In genomic region chr16:32713556-32713955, GRCm38 (mm10) we compare ENCODE assay signal across 35 mouse cellular contexts. TPM values are rescaled to one million over a fixed set of nuclear protein-coding genes. Genes with fewer than 3 reads are reported as not detected.
DNase-seq lines count a peak whose midpoint lies in the region; ATAC-seq lines count a peak whose summit lies in the region.
"Had no signal": no experiment of that assay in that cellular context is flagged by ENCODE, and none has a peak within 500 bp of the region (broad histone marks: within the 10 kb centered on the region; RNA-seq: fewer than 3 reads in every experiment).

No protein-coding gene starts in this region.

- no peaks in the 10 kb centered on the region for H3K36me3 ChIP-seq in heart, embryonic 15.5 days
- no peaks in the 10 kb centered on the region for H3K36me3 ChIP-seq in midbrain, embryonic 11.5 days (ENCODE audit: control insufficient read depth, insufficient read depth, low read length)
- H3K36me3 ChIP-seq in midbrain, embryonic 15.5 days (replicated peaks): no peaks in the 10 kb centered on the region
- H3K36me3 ChIP-seq: embryonic facial prominence, embryonic 10.5 days; embryonic facial prominence, embryonic 15.5 days; forebrain, embryonic 12.5 days; hindbrain, embryonic 10.5 days; hindbrain, embryonic 15.5 days; kidney, embryonic 15.5 days; neural tube, embryonic 15.5 days; stomach, embryonic 15.5 days had no signal

- peak overlapping the region; percentile 8; the same call in 1 of the 2 replicates for H3K27ac ChIP-seq in heart, embryonic 15.5 days
- H3K27ac ChIP-seq in midbrain, embryonic 11.5 days (ENCODE audit: low read depth, low read length): no peak overlapping the region
- no peak overlapping the region for H3K27ac ChIP-seq in midbrain, embryonic 15.5 days
- H3K27ac ChIP-seq: embryonic facial prominence, embryonic 10.5 days; embryonic facial prominence, embryonic 15.5 days; forebrain, embryonic 12.5 days; hindbrain, embryonic 10.5 days; hindbrain, embryonic 15.5 days; kidney, embryonic 15.5 days; liver, embryonic 14.5 days; macrophage; neural tube, embryonic 15.5 days; stomach, embryonic 15.5 days had no signal

- no peak for ATAC-seq in heart, embryonic 15.5 days (replicated peaks; ENCODE audit: insufficient number of reproducible peaks, insufficient read depth, low FRiP score, low read depth)
- ATAC-seq in midbrain, embryonic 11.5 days (ENCODE audit: low FRiP score): no peak
- ATAC-seq in midbrain, embryonic 15.5 days (replicated peaks): no peak
- ATAC-seq: activated CD4-positive, CD25-positive, alpha-beta regulatory T cell, adult 4 months; CD4-positive, CD25-positive, alpha-beta regulatory T cell, adult 4 months; forebrain, postnatal 0 days had no signal

- H3K4me3 ChIP-seq in heart, embryonic 15.5 days: no peak overlapping the region
- no peak overlapping the region for H3K4me3 ChIP-seq in midbrain, embryonic 11.5 days (ENCODE audit: low read depth, low read length)
- no peak overlapping the region for H3K4me3 ChIP-seq in midbrain, embryonic 15.5 days
- H3K4me3 ChIP-seq: embryonic facial prominence, embryonic 10.5 days; embryonic facial prominence, embryonic 15.5 days; forebrain, embryonic 12.5 days; hindbrain, embryonic 10.5 days; hindbrain, embryonic 15.5 days; kidney, embryonic 15.5 days; neural tube, embryonic 15.5 days; stomach, embryonic 15.5 days had no signal

- intact Hi-C loops in heart, postnatal 14 days (cut with DNase I): no loop called here

- no peak overlapping the region for H3K4me2 ChIP-seq in heart, embryonic 15.5 days
- H3K4me2 ChIP-seq in midbrain, embryonic 11.5 days: no peak overlapping the region
- H3K4me2 ChIP-seq in midbrain, embryonic 15.5 days: no peak overlapping the region
- H3K4me2 ChIP-seq: embryonic facial prominence, embryonic 15.5 days; forebrain, embryonic 12.5 days; hindbrain, embryonic 15.5 days; kidney, embryonic 15.5 days; neural tube, embryonic 15.5 days; stomach, embryonic 15.5 days had no signal

- peak; percentile 28 to 44 for DNase-seq in heart, adult 18-20 months
- no peak for DNase-seq in heart, adult 11 months
- DNase-seq in heart, postnatal 14 days: no peak
- peak; percentile 70 for DNase-seq in midbrain, embryonic 11.5 days (ENCODE audit: low spot score, missing footprints)
- DNase-seq in adipocyte (ENCODE audit: low spot score): no peak
- DNase-seq: adrenal gland, adult 8-10 months; cerebellum, adult 2 months; cerebellum, postnatal 25 days; forebrain, postnatal 0 days; gastrocnemius, postnatal 36 days; kidney, adult 18-20 months; kidney, postnatal 36 days; layer of hippocampus, postnatal 36 days; left cerebral cortex, postnatal 4 days; lung, adult 2 months; lung, postnatal 10 days; midbrain, embryonic 14.5 days; retina, postnatal 1 day; right cerebral cortex, postnatal 14 days had no signal

- 41% methylated on average over 6 of the region's 6 CpGs for WGBS in heart, embryonic 15.5 days
- 85% methylated on average over 6 of the region's 6 CpGs for WGBS in midbrain, embryonic 11.5 days
- 60% methylated on average over 6 of the region's 6 CpGs for WGBS in midbrain, embryonic 15.5 days

- H3K9ac ChIP-seq in heart, embryonic 15.5 days: no peak overlapping the region
- H3K9ac ChIP-seq in midbrain, embryonic 11.5 days (ENCODE audit: low read length): no peak overlapping the region
- H3K9ac ChIP-seq in midbrain, embryonic 15.5 days: no peak overlapping the region
- H3K9ac ChIP-seq: embryonic facial prominence, embryonic 15.5 days; forebrain, embryonic 12.5 days; forebrain, postnatal 0 days; hindbrain, embryonic 15.5 days; kidney, embryonic 15.5 days; liver, embryonic 14.5 days; neural tube, embryonic 15.5 days; stomach, embryonic 15.5 days had no signal

- H3K4me1 ChIP-seq in heart, embryonic 15.5 days (replicated peaks): peaks cover 27% of the 10 kb centered on the region
- no peaks in the 10 kb centered on the region for H3K4me1 ChIP-seq in midbrain, embryonic 11.5 days (ENCODE audit: control insufficient read depth, insufficient read depth, low read length)
- no peaks in the 10 kb centered on the region for H3K4me1 ChIP-seq in midbrain, embryonic 15.5 days
- H3K4me1 ChIP-seq: hindbrain, embryonic 15.5 days; neural tube, embryonic 15.5 days had no signal

- H3K27me3 ChIP-seq in heart, embryonic 15.5 days: no peaks in the 10 kb centered on the region
- no peaks in the 10 kb centered on the region for H3K27me3 ChIP-seq in midbrain, embryonic 11.5 days (ENCODE audit: control insufficient read depth, insufficient read depth, low read length)
- H3K27me3 ChIP-seq in midbrain, embryonic 15.5 days (replicated peaks): no peaks in the 10 kb centered on the region
- H3K27me3 ChIP-seq: embryonic facial prominence, embryonic 15.5 days; forebrain, embryonic 12.5 days; hindbrain, embryonic 15.5 days; kidney, embryonic 15.5 days; neural tube, embryonic 15.5 days; stomach, embryonic 15.5 days had no signal

- H3K9me3 ChIP-seq in heart, embryonic 15.5 days (replicated peaks): no peaks in the 10 kb centered on the region
- H3K9me3 ChIP-seq in midbrain, embryonic 11.5 days (ENCODE audit: control insufficient read depth, low read length): no peaks in the 10 kb centered on the region
- H3K9me3 ChIP-seq in midbrain, embryonic 15.5 days: no peaks in the 10 kb centered on the region
- H3K9me3 ChIP-seq: embryonic facial prominence, embryonic 10.5 days; embryonic facial prominence, embryonic 15.5 days; forebrain, embryonic 12.5 days; hindbrain, embryonic 10.5 days; hindbrain, embryonic 15.5 days; kidney, embryonic 15.5 days; neural tube, embryonic 15.5 days; stomach, embryonic 15.5 days had no signal

RNA-seq across cellular contexts. Expression of gene Muc4, which starts 22.1 kb away (rescaled TPM):
- total RNA-seq in heart, adult 18-20 months (2021): under 1 TPM; 0.35 to 0.44 TPM
- polyA plus RNA-seq in heart, embryonic 15.5 days (2015; fragmentation: Nextera tagmentation; extraction: Ambion mirVana): not detected in 2 replicates
- under 1 TPM; 0.07 to 0.65 TPM for total RNA-seq in heart, postnatal 14 days (2021)
- 0.19 and 0.29 TPM in 2 replicates for polyA plus RNA-seq in midbrain, embryonic 11.5 days (2014; fragmentation: Nextera tagmentation; extraction: Ambion mirVana)
- polyA plus RNA-seq in midbrain, embryonic 15.5 days (2015; fragmentation: Nextera tagmentation; extraction: Ambion mirVana): not detected in 2 replicates
- total RNA-seq: adrenal gland, adult 8-10 months; forebrain, postnatal 0 days; layer of hippocampus, adult 8-10 months; layer of hippocampus, postnatal 36 days; left cerebral cortex, postnatal 4 days; megakaryocyte-erythroid progenitor cell, adult 5-6 weeks had no signal
- polyA plus RNA-seq: activated CD4-positive, CD25-positive, alpha-beta regulatory T cell, adult 4 months; CD4-positive, CD25-positive, alpha-beta regulatory T cell, adult 4 months; forebrain, postnatal 0 days; hindbrain, embryonic 15.5 days; macrophage had no signal

Comparison
In these comparisons a context has a peak if more than half of its experiments do, and no peak if none do; other contexts are left out.
1. DNase-seq: peak in heart, adult 18-20 months (2 of 2) and midbrain, embryonic 11.5 days (single experiment); none in heart, adult 11 months (single experiment), heart, postnatal 14 days (0 of 2) and adipocyte (single experiment).